Mouse (Mus musculus): Measurements from ENCODE around the gene Fgd5.

- TF ChIP-seq CTCF (IDR thresholded peaks at IDR 0.05; ENCODE audit: control insufficient read depth, insufficient read depth, low read length) (no peak), POLR2A (IDR thresholded peaks at IDR 0.05; ENCODE audit: borderline replicate concordance, control insufficient read depth, low read depth, low read length) (no peak)
Observed at GRCm38 (mm10) chr6:92092737-92093136, 114.1 kb downstream of the Fgd5 start.

Data from bone marrow, adult 2 months (tissue).